Mouse (Mus musculus) lung, postnatal 4 days (tissue): Measurements from ENCODE around the gene Itgb2l.
"Not testable (repeated sequence)": the region's sequence is repeated elsewhere in the genome, so short reads cannot be mapped to it uniquely, and the experiment has no call there.

Experiments
- DNase-seq, 2 experiments: peaks; one replicate each; pipeline ENCODE4 v3.0.0; 2021

The Itgb2l gene

GRCm38 (mm10) chr16:96443468-96443867 lies at the start of gene Itgb2l:
TSS of gene Itgb2l (minus strand) at chr16:96443619.
- no peak for DNase-seq

- DNase-seq, result no peak
These were observed 48.1 kb upstream of the Itgb2l start for GRCm38 (mm10) chr16:96491530-96491929.

GRCm38 (mm10) chr16:96488038-96488437 lies 44.6 kb upstream of the Itgb2l start:
- DNase-seq, result no peak

- DNase-seq, result no peak
These were observed 43.7 kb upstream of the Itgb2l start for GRCm38 (mm10) chr16:96487007-96487684.

- DNase-seq, result no peak
These were observed 38.4 kb upstream of the Itgb2l start for GRCm38 (mm10) chr16:96481791-96482190.

- DNase-seq, result no peak
These were observed 30.8 kb upstream of the Itgb2l start for GRCm38 (mm10) chr16:96474185-96474584.

GRCm38 (mm10) chr16:96472816-96473215 lies 29.4 kb upstream of the Itgb2l start:
- no peak for DNase-seq

- DNase-seq, result no peak
These were observed 28.9 kb upstream of the Itgb2l start for GRCm38 (mm10) chr16:96472361-96472760.

- DNase-seq, result peak in 1 of 2 experiments; percentile 25
These were observed 26.2 kb upstream of the Itgb2l start for GRCm38 (mm10) chr16:96469640-96470039.

GRCm38 (mm10) chr16:96468698-96469097 lies 25.3 kb upstream of the Itgb2l start:
- DNase-seq, result peak; percentile 9 to 27

GRCm38 (mm10) chr16:96468011-96468410 lies 24.6 kb upstream of the Itgb2l start:
- DNase-seq, result no peak

- peak; percentile 59 to 72 for DNase-seq
These were observed 24.0 kb upstream of the Itgb2l start, which contains the start of gene Pcp4 for GRCm38 (mm10) chr16:96467445-96467844. TSS of gene Pcp4 (plus strand) at chr16:96467606.

- no peak for DNase-seq
These were observed 17.4 kb upstream of the Itgb2l start for GRCm38 (mm10) chr16:96460788-96461187.

GRCm38 (mm10) chr16:96459356-96459755 lies 15.9 kb upstream of the Itgb2l start:
- DNase-seq, result no peak

- DNase-seq, result no peak
These were observed 14.2 kb upstream of the Itgb2l start for GRCm38 (mm10) chr16:96457612-96458011.

- no peak for DNase-seq
These were observed 10.7 kb upstream of the Itgb2l start for GRCm38 (mm10) chr16:96454086-96454485.

GRCm38 (mm10) chr16:96450871-96451270 lies 7.5 kb upstream of the Itgb2l start:
- DNase-seq, result not testable (repeated sequence)

- no peak for DNase-seq
These were observed 1.6 kb downstream of the Itgb2l start for GRCm38 (mm10) chr16:96441826-96442225.

GRCm38 (mm10) chr16:96440871-96441270 lies 2.5 kb downstream of the Itgb2l start:
- no peak for DNase-seq

GRCm38 (mm10) chr16:96439682-96440081 lies 3.7 kb downstream of the Itgb2l start:
- DNase-seq, result no peak

- no peak for DNase-seq
These were observed 4.5 kb downstream of the Itgb2l start for GRCm38 (mm10) chr16:96438946-96439345.

GRCm38 (mm10) chr16:96434024-96434785 lies 9.2 kb downstream of the Itgb2l start:
- no peak for DNase-seq

- DNase-seq, result no peak
These were observed 10.2 kb downstream of the Itgb2l start for GRCm38 (mm10) chr16:96433266-96433665.

GRCm38 (mm10) chr16:96429046-96429445 lies 14.4 kb downstream of the Itgb2l start:
- no peak for DNase-seq
